Mouse (Mus musculus) left cerebral cortex, adult 11 months (tissue): ENCODE data around the gene Kctd13.
"Not testable (repeated sequence)": the region's sequence is repeated elsewhere in the genome, so short reads cannot be mapped to it uniquely, and the experiment has no call there.

Experiments
- DNase-seq: peaks from one replicate; pipeline ENCODE4 v3.0.0; 2022; ENCODE audit warnings: low spot score

Kctd13 gene

GRCm38 (mm10) chr7:126928384-126929037, at the start of gene Kctd13:
Kctd13 (plus strand) TSS chr7:126928879.
- DNase-seq: peak; percentile 87

GRCm38 (mm10) chr7:126881040-126881439, 47.6 kb upstream of the Kctd13 start:
- DNase-seq: no peak

- no peak for DNase-seq
These were observed 44.9 kb upstream of the Kctd13 start for GRCm38 (mm10) chr7:126883731-126884181.

- DNase-seq: peak; percentile 97
These were observed 44.2 kb upstream of the Kctd13 start, which contains the start of gene Taok2 for GRCm38 (mm10) chr7:126884286-126885164. Taok2 (minus strand) TSS chr7:126884703.

DNA sequence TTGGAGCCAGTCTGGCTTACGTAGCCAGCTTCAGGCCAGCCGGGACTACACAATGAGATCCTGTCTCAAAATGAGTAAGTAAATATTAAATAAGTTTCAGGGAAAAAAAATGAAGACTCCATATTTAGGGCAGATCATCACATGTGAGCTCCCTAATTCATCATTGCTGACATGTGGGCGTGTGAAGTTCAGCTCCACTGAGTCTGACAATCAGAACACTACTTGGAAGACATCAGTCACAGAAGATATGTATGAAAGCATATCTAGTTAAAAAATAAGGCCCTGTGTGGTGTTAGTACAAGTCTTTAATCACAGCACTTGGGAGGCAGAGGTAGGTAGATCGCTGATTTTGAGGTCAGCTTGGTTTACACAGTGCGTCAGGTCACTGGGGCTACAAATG, 41.4 kb upstream of the Kctd13 start:
- no peak for DNase-seq

- DNase-seq: no peak
These were observed 39.8 kb upstream of the Kctd13 start for GRCm38 (mm10) chr7:126888852-126889251.

- DNase-seq: no peak
These were observed 31.8 kb upstream of the Kctd13 start for GRCm38 (mm10) chr7:126896912-126897311.

GRCm38 (mm10) chr7:126897390-126898101, 31.1 kb upstream of the Kctd13 start:
- DNase-seq: no peak

- DNase-seq: peak; percentile 87
These were observed 30.3 kb upstream of the Kctd13 start for GRCm38 (mm10) chr7:126898102-126898990.

GRCm38 (mm10) chr7:126899781-126900180, 28.9 kb upstream of the Kctd13 start:
- not testable (repeated sequence) for DNase-seq

GRCm38 (mm10) chr7:126905590-126905989, 23.1 kb upstream of the Kctd13 start:
- DNase-seq: no peak

- no peak for DNase-seq
These were observed 13.8 kb upstream of the Kctd13 start for GRCm38 (mm10) chr7:126914844-126915243.

DNA sequence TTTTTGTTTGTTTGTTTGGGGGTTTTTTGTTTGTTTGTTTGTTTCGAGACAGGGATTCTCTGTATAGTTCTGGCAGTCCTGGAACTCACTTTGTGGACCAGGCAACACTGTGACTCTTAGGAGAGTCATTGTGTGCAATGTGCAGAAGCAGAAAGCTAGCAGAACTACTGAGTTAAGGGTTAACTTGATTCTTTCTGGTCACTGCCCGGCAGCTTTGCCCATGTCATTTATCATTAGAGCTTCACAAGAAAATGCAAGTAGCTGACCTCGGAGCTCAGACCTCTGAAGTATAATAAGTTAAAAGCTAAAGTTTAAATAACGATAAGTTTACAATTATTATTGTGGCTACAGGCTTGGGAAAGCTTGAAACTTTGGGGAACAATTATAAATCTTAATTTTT, 10.3 kb upstream of the Kctd13 start:
- not testable (repeated sequence) for DNase-seq

- no peak for DNase-seq
These were observed 8.7 kb upstream of the Kctd13 start for GRCm38 (mm10) chr7:126919973-126920372.

- DNase-seq: no peak
These were observed 7.1 kb upstream of the Kctd13 start for GRCm38 (mm10) chr7:126921563-126921962.

- no peak for DNase-seq
These were observed 6.0 kb upstream of the Kctd13 start, which contains the start of gene Tmem219 for GRCm38 (mm10) chr7:126922624-126923060. Tmem219 (minus strand) TSS chr7:126922917.

DNA sequence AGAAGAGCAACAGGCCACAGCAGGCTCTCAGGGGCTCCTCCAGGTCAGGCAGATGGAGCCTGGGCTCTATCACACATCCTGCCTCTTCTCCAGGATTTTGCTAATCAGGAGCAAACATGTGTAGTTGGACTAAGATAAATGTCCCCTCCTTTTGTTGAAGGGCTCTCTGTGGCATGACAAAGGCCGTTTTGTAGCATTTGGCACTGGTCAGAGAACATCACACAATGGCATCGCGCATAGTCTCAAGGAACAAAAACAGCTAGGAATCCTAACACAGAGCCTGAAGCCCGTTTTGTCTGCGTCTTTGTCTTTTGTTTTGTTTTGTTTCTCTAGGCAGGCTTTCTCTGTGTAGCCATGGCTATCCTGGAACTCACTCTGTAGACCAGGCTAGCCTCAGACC, 4.7 kb upstream of the Kctd13 start:
- DNase-seq: no peak

DNA sequence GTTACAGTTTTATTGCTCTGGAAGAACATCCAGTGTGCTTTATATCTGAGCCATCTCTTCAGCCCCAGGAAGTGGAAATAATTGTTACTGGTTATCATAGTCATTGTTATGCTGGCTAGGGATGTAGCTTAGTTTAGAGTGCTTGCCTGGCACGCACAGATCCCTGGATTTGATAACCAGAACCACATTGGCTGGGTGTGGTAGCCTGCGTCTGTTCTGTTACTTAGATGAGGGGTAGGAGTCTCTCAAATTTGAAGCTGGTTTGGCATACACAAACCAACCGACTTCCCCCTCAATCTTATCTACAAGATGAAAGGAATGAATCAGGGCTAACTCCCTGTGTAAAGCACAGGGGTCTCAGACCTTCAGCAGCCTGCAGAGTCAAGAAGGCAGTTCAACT, 2.4 kb upstream of the Kctd13 start:
- DNase-seq: no peak

GRCm38 (mm10) chr7:126929046-126929445, 367 bp downstream of the Kctd13 start:
- DNase-seq: no peak

DNA sequence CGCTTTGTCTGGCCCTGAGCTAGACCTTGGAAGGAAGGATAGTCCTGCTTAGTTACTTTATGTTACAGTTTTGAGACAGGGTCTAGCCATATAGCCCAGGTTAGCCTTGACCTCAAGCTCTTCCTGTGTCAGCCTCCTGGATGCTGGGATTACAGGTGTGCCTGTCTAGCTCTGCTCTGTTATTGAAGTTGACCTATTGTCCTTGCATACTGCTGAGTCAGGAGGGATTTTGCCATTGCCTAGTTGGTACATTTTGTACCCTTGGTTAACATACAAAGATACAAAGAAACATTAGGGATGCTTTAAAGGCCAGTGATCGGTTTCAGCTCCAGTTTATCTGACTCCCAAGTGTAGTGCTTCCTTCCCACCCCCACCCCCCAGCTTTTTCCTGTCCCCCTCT, 4.0 kb downstream of the Kctd13 start:
- DNase-seq: no peak

DNA sequence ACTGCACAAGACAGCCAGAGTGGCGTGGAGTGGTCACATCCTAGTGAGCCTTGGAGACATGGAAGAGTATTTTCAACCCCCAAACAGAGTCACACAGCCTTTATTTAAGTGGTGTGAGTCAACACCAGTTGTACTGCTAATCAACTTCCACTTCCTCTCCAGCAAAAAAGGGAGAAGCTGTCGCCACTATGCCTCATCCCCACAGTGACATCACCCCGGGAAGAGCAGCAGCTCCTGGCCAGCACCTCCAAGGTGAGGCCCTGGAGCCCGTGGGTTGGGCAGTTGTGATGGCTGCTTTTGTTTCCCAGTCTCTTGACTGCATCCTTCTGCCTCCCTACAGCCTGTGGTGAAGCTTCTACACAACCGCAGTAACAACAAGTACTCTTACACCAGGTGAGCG, 12.5 kb downstream of the Kctd13 start:
- no peak for DNase-seq
